Comparison of ENCODE assay signal across 7 mouse cellular contexts in the genomic region with DNA sequence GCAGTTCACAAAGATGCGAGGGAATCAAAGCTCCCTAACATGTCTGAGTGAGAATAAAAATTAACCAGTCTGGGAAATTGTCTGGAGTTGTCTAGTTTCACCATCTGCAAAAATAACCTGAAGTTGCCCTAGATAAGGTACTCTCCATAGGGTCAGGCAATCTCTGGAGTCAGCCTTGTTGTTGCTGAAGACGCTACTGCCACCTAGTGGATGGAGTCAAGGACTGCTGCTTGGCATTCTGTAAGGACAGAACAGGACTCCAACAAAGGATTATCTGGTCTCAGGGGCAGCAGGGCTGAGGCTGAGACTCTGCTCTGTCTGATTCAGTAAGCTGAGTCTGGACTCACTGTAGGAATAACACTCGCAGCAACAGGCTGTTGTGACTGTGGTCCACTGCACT. TPM values are rescaled to one million over a fixed set of nuclear protein-coding genes. Genes with fewer than 3 reads are reported as not detected.
DNase-seq lines count a peak whose midpoint lies in the region; ATAC-seq and TF ChIP-seq lines count a peak whose summit lies in the region.

No protein-coding gene starts in this region.

- H3K9ac ChIP-seq in MEL (ENCODE audit: control insufficient read depth, low read depth, low read length, poor library complexity, severe bottlenecking) = no peak overlapping the region
- no peak overlapping the region for H3K9ac ChIP-seq in embryonic facial prominence, embryonic 14.5 days (ENCODE audit: low read depth, low read length)
- no peak overlapping the region for H3K9ac ChIP-seq in heart, embryonic 15.5 days
- no peak overlapping the region for H3K9ac ChIP-seq in kidney, postnatal 0 days (ENCODE audit: low read depth, low read length)
- H3K9ac ChIP-seq in liver, postnatal 0 days (replicated peaks) = no peak overlapping the region
- H3K9ac ChIP-seq in neural tube, embryonic 15.5 days (replicated peaks) = no peak overlapping the region

- WGBS in embryonic facial prominence, embryonic 14.5 days = 11% methylated on average over 3 of the region's 3 CpGs
- 7% methylated on average over 3 of the region's 3 CpGs for WGBS in heart, embryonic 15.5 days
- WGBS in kidney, postnatal 0 days = 23% methylated on average over 3 of the region's 3 CpGs
- 23% methylated on average over 3 of the region's 3 CpGs for whole genome bisulfite sequencing in liver, postnatal 0 days (ENCODE audit: insufficient replicate concordance)
- WGBS in neural tube, embryonic 15.5 days = 27% methylated on average over 3 of the region's 3 CpGs

- H3K27ac ChIP-seq in MEL (ENCODE audit: control insufficient read depth, low read depth, low read length) = no peak overlapping the region
- no peak overlapping the region for H3K27ac ChIP-seq in embryonic facial prominence, embryonic 14.5 days (replicated peaks; ENCODE audit: low read depth, low read length)
- H3K27ac ChIP-seq in heart, embryonic 15.5 days = peak overlapping the region; percentile 89
- no peak overlapping the region for H3K27ac ChIP-seq in kidney, postnatal 0 days
- no peak overlapping the region for H3K27ac ChIP-seq in liver, postnatal 0 days (ENCODE audit: low read depth)
- H3K27ac ChIP-seq in neural tube, embryonic 15.5 days (replicated peaks) = peak overlapping the region; percentile 60

- TF ChIP-seq POLR2A in MEL (IDR thresholded peaks at IDR 0.05; ENCODE audit: control insufficient read depth in 1 of 2, insufficient read depth in 1 of 2, low read depth in 1 of 2, low read length in 2 of 2, poor library complexity in 1 of 2) = no peak

- H3K27me3 ChIP-seq in MEL (ENCODE audit: control insufficient read depth in 1 of 2, insufficient read depth in 2 of 2, low read length in 2 of 2) = no peaks in the 10 kb centered on the region
- no peaks in the 10 kb centered on the region for H3K27me3 ChIP-seq in embryonic facial prominence, embryonic 14.5 days (replicated peaks; ENCODE audit: control insufficient read depth, insufficient read depth, low read length)
- H3K27me3 ChIP-seq in heart, embryonic 15.5 days = no peaks in the 10 kb centered on the region
- no peaks in the 10 kb centered on the region for H3K27me3 ChIP-seq in kidney, postnatal 0 days (ENCODE audit: insufficient read depth, low read length)
- H3K27me3 ChIP-seq in liver, postnatal 0 days (ENCODE audit: insufficient read depth, low read length) = no peaks in the 10 kb centered on the region
- no peaks in the 10 kb centered on the region for H3K27me3 ChIP-seq in neural tube, embryonic 15.5 days (replicated peaks)

- ATAC-seq in embryonic facial prominence, embryonic 14.5 days (ENCODE audit: low read depth) = peak; percentile 85
- ATAC-seq in heart, embryonic 15.5 days (replicated peaks; ENCODE audit: insufficient number of reproducible peaks, insufficient read depth, low FRiP score, low read depth) = peak; percentile 59
- ATAC-seq in kidney, postnatal 0 days (replicated peaks; ENCODE audit: low FRiP score, low read depth) = peak; percentile 60
- ATAC-seq in liver, postnatal 0 days = peak; percentile 70; the same call in 1 of the 2 replicates
- ATAC-seq in neural tube, embryonic 15.5 days (ENCODE audit: low FRiP score) = peak; percentile 57

- no peak for TF ChIP-seq EP300 in MEL (IDR thresholded peaks at IDR 0.05; ENCODE audit: low read depth in 1 of 2, low read length in 2 of 2)
- no peak for TF ChIP-seq EP300 in liver, postnatal 0 days (IDR thresholded peaks at IDR 0.05; ENCODE audit: low read depth)

- H3K9me3 ChIP-seq in MEL (replicated peaks; ENCODE audit: insufficient read depth, low read length) = no peaks in the 10 kb centered on the region
- H3K9me3 ChIP-seq in embryonic facial prominence, embryonic 14.5 days (ENCODE audit: control insufficient read depth, low read length) = peaks cover 4% of the 10 kb centered on the region; the same call in 1 of the 2 replicates
- H3K9me3 ChIP-seq in heart, embryonic 15.5 days (replicated peaks) = no peaks in the 10 kb centered on the region
- H3K9me3 ChIP-seq in kidney, postnatal 0 days (replicated peaks; ENCODE audit: low read length) = no peaks in the 10 kb centered on the region
- no peaks in the 10 kb centered on the region for H3K9me3 ChIP-seq in liver, postnatal 0 days (ENCODE audit: low read length)
- no peaks in the 10 kb centered on the region for H3K9me3 ChIP-seq in neural tube, embryonic 15.5 days (replicated peaks)

- no peaks in the 10 kb centered on the region for H3K79me2 ChIP-seq in MEL (ENCODE audit: control insufficient read depth, insufficient read depth, low read length, poor library complexity)

- H3K4me3 ChIP-seq in MEL (ENCODE audit: control insufficient read depth in 1 of 2, insufficient read depth in 1 of 2, low read depth in 2 of 2, low read length in 2 of 2) = no peak overlapping the region
- no peak overlapping the region for H3K4me3 ChIP-seq in embryonic facial prominence, embryonic 14.5 days (ENCODE audit: low read depth, low read length)
- H3K4me3 ChIP-seq in heart, embryonic 15.5 days = no peak overlapping the region
- no peak overlapping the region for H3K4me3 ChIP-seq in kidney, postnatal 0 days (replicated peaks; ENCODE audit: low read depth, low read length)
- H3K4me3 ChIP-seq in liver, postnatal 0 days (ENCODE audit: low read depth, low read length) = no peak overlapping the region
- no peak overlapping the region for H3K4me3 ChIP-seq in neural tube, embryonic 15.5 days (replicated peaks)

- H3K4me2 ChIP-seq in embryonic facial prominence, embryonic 14.5 days (ENCODE audit: low read depth, low read length) = no peak overlapping the region
- H3K4me2 ChIP-seq in heart, embryonic 15.5 days = peak overlapping the region; percentile 46
- H3K4me2 ChIP-seq in kidney, postnatal 0 days (ENCODE audit: low read length) = no peak overlapping the region
- no peak overlapping the region for H3K4me2 ChIP-seq in liver, postnatal 0 days (ENCODE audit: low read depth, low read length)
- H3K4me2 ChIP-seq in neural tube, embryonic 15.5 days = no peak overlapping the region

- no peaks in the 10 kb centered on the region for H3K4me1 ChIP-seq in MEL (ENCODE audit: control insufficient read depth in 1 of 2, insufficient read depth in 2 of 2, low read length in 2 of 2)
- peaks cover 20% of the 10 kb centered on the region for H3K4me1 ChIP-seq in embryonic facial prominence, embryonic 14.5 days (ENCODE audit: control insufficient read depth, insufficient read depth, low read length)
- peaks cover 43% of the 10 kb centered on the region for H3K4me1 ChIP-seq in heart, embryonic 15.5 days (replicated peaks)
- H3K4me1 ChIP-seq in kidney, postnatal 0 days (replicated peaks; ENCODE audit: insufficient read depth, low read length) = peaks cover 24% of the 10 kb centered on the region
- H3K4me1 ChIP-seq in liver, postnatal 0 days (ENCODE audit: insufficient read depth) = peaks cover 3% of the 10 kb centered on the region; the same call in 1 of the 2 replicates
- H3K4me1 ChIP-seq in neural tube, embryonic 15.5 days = peaks cover 49% of the 10 kb centered on the region

- peak; percentile 93 to 99 (median 98) for TF ChIP-seq CTCF in MEL (IDR thresholded peaks at IDR 0.05 in 2 of 3, conservative IDR thresholded peaks at IDR 0.05 in 1 of 3; ENCODE audit: control insufficient read depth in 1 of 3, insufficient read depth in 1 of 3, low read depth in 2 of 3, low read length in 3 of 3, poor library complexity in 1 of 3, severe bottlenecking in 1 of 3)
- TF ChIP-seq CTCF in kidney, postnatal 0 days (IDR thresholded peaks at IDR 0.05; ENCODE audit: low read depth) = peak; percentile 98
- peak; percentile 98 for TF ChIP-seq CTCF in liver, postnatal 0 days (IDR thresholded peaks at IDR 0.05; ENCODE audit: low read depth)

- peak; percentile 92 for DNase-seq in MEL (ENCODE audit: low read depth, low spot score)
- peak; percentile 51 to 61 for DNase-seq in adrenal gland, postnatal 36 days
- peak; percentile 95 for DNase-seq in embryonic facial prominence, embryonic 14.5 days (ENCODE audit: low spot score)
- DNase-seq in kidney, postnatal 0 days (ENCODE audit: low spot score) = peak; percentile 95
- DNase-seq in liver, postnatal 0 days = peak; percentile 64

- peak; percentile 98 for TF ChIP-seq RAD21 in MEL (IDR thresholded peaks at IDR 0.05; ENCODE audit: low read depth, low read length)

- no peaks in the 10 kb centered on the region for H3K36me3 ChIP-seq in MEL (ENCODE audit: control insufficient read depth in 1 of 2, insufficient read depth in 2 of 2, low read length in 2 of 2)
- no peaks in the 10 kb centered on the region for H3K36me3 ChIP-seq in embryonic facial prominence, embryonic 14.5 days (ENCODE audit: control insufficient read depth, insufficient read depth, low read length)
- H3K36me3 ChIP-seq in heart, embryonic 15.5 days = no peaks in the 10 kb centered on the region
- H3K36me3 ChIP-seq in kidney, postnatal 0 days (ENCODE audit: insufficient read depth, low read length) = no peaks in the 10 kb centered on the region
- 0 out of 2 replicates have a peak, but pooled peaks cover 2% of the 10 kb centered on the region for H3K36me3 ChIP-seq in liver, postnatal 0 days (replicated peaks; ENCODE audit: insufficient read depth, low read length)
- peaks cover 3% of the 10 kb centered on the region; the same call in 1 of the 2 replicates for H3K36me3 ChIP-seq in neural tube, embryonic 15.5 days

TF ChIP-seq in MEL, 35 proteins besides CTCF, POLR2A, EP300 and RAD21 (continues in another document):
- no peak for TF ChIP-seq TAL1 (IDR thresholded peaks at IDR 0.05; ENCODE audit: low read length)

RNA-seq across cellular contexts. Expression of a gene that starts 20.0 kb away (rescaled TPM):
- total RNA-seq in MEL (2012; rRNA removed) = 0.07 and 0.08 TPM in 2 replicates
- polyA plus RNA-seq in MEL (2012; ENCODE audit: insufficient read depth in 1 of 2, insufficient read length in 2 of 2, low read depth in 1 of 2, low replicate concordance in 2 of 2, missing spikeins in 1 of 2) = under 1 TPM in 1 of 2 experiments, not detected in 1; 0.35 TPM
- total RNA-seq in adrenal gland, postnatal 36 days (2021) = not detected
- polyA plus RNA-seq in embryonic facial prominence, embryonic 14.5 days (2014; fragmentation: Nextera tagmentation; extraction: Ambion mirVana) = 0.20 and 0.45 TPM in 2 replicates
- polyA plus RNA-seq in heart, embryonic 15.5 days (2015; fragmentation: Nextera tagmentation; extraction: Ambion mirVana) = 0.06 TPM in 1 of 2 replicates, not detected in the other
- polyA plus RNA-seq in kidney, postnatal 0 days (2015; fragmentation: Nextera tagmentation; extraction: Ambion mirVana) = 0.11 TPM in 2 replicates
- 0.06 and 0.13 TPM in 2 replicates for polyA plus RNA-seq in liver, postnatal 0 days (2015; fragmentation: Nextera tagmentation; extraction: Ambion mirVana)
- polyA plus RNA-seq in neural tube, embryonic 15.5 days (2015; fragmentation: Nextera tagmentation; extraction: Ambion mirVana) = 1.5 and 2.3 TPM in 2 replicates

RNA-seq across cellular contexts. Expression of a gene that starts 49.0 kb away (rescaled TPM):
- total RNA-seq in MEL (2012; rRNA removed) = not detected in 2 replicates
- polyA plus RNA-seq in MEL (2012; ENCODE audit: insufficient read depth in 1 of 2, insufficient read length in 2 of 2, low read depth in 1 of 2, low replicate concordance in 2 of 2, missing spikeins in 1 of 2) = not detected
- total RNA-seq in adrenal gland, postnatal 36 days (2021) = not detected
- 1.8 and 2.1 TPM in 2 replicates for polyA plus RNA-seq in embryonic facial prominence, embryonic 14.5 days (2014; fragmentation: Nextera tagmentation; extraction: Ambion mirVana)
- polyA plus RNA-seq in heart, embryonic 15.5 days (2015; fragmentation: Nextera tagmentation; extraction: Ambion mirVana) = 5.3 and 6.5 TPM in 2 replicates
- polyA plus RNA-seq in kidney, postnatal 0 days (2015; fragmentation: Nextera tagmentation; extraction: Ambion mirVana) = 0.54 and 0.76 TPM in 2 replicates
- not detected in 2 replicates for polyA plus RNA-seq in liver, postnatal 0 days (2015; fragmentation: Nextera tagmentation; extraction: Ambion mirVana)
- 0.15 and 0.75 TPM in 2 replicates for polyA plus RNA-seq in neural tube, embryonic 15.5 days (2015; fragmentation: Nextera tagmentation; extraction: Ambion mirVana)

Comparison
In these comparisons a context has a peak if more than half of its experiments do, and no peak if none do; other contexts are left out.
1. H3K27ac ChIP-seq: peak in heart, embryonic 15.5 days (single experiment) and neural tube, embryonic 15.5 days (single experiment); none in MEL (single experiment), embryonic facial prominence, embryonic 14.5 days (single experiment), kidney, postnatal 0 days (single experiment) and liver, postnatal 0 days (single experiment).
2. Peak in every context shown above with its lines, with median percentiles within 50 percentile points of each other: DNase-seq, CTCF ChIP-seq and ATAC-seq.